Mouse (Mus musculus) heart, postnatal 36 days (tissue): ENCODE data around the gene Pafah1b2. TPM values are rescaled to one million over a fixed set of nuclear protein-coding genes. Genes with fewer than 3 reads are reported as not detected.

Experiments
- DNase-seq, 2 experiments: peaks; one replicate each; pipeline ENCODE4 v3.0.0; 2021 to 2022
- intact Hi-C: fragments of 180-260 bp; cut with DNase I; formaldehyde crosslinking; loops from one replicate; pipeline ENCODE4 v1.15.1; 2025
- total RNA-seq, 2 experiments: library from RNA; stranded (reverse); gene quantifications; 2 replicates each; pipeline ENCODE4 v1.2.3; 2021

The Pafah1b2 gene
- total RNA-seq, 2 experiments from 2014 or later, result 48.1 to 50.0 TPM

DNA sequence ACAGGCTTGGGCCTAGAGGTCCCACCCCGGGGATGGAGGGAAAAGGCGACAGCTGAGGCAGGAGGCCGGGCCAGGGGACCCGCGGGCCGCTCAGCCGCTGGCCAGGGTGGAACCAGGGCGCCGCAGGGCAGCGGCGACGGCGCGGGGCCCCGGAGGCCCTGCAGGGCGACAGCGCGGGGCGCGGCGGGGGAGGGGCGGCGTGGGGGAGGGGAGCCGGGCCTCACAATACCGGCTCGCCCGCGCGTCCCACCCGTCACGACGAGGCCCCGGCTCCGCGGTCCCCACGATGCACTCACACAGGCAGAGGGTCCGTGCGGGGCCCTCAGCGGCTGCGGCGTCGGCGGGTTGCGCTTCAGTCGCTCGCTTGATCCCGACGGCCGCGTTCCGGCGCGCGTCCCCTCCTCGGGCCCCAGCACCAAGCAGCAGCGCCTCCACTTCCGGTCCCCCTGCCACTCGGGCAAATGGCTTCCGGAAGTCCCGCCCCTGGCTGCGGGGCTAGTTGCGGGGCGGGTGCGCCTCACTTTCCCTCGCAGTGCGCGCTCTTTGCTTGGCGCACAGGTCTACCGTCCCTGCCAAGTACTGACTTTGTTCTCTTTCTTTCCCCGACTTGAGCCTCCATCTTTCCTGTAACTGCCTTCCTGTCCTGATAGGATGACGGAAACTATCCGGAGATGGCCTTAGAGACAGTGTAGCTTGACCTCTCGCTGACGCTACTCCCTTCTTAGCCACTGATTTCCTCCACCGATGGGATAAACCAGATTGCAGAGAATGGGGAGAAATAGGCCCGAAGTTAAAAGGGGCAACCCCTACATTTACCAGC, 27.9 kb downstream of the Pafah1b2 start:
- intact Hi-C loops, result loop anchor here (2.0 kb wide), 1 partner anchor 30 kb away; the partner anchor contains the start of gene Sidt2

DNA sequence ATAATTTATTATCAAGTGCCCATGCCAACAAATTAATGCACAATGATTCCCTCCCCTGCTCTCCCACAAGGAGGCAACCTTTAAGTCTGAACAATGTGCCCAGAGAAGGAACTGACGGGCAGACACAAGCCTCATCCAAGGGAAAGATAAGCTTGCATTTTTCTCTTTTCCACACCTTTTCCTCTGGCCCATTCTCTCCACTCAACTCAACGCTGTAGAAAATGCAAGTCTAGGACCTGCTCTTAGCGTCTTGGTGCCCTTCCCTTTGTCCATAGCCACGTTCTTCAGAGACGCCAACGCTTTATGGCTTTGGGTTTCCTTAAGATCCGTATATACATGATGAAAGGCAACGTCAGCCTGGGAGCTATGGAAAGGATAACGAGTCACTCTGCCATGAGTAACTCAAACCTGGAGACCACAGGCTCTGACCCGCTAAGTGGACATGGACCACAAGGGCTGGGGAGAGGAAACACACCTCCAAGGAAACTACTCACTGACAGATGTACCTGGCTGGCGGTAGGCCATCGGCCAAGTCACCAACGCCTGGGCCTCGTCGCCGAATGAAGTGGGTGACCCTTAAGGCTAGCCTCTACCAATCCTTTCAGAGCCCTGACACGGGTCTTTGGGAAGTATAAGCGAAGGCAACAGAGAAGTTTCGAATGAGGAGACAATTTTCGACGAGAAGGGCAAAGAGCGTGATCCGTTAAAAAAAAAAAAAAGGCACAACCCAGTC, 28.6 kb downstream of the Pafah1b2 start:
- intact Hi-C loops, result loop anchor here (2.0 kb wide), 1 partner anchor 29 kb away; the partner anchor contains the start of gene Sidt2
- DNase-seq, result peak in 1 of 2 experiments; percentile 18

More for the DNA sequence above, 27.9 kb downstream of the Pafah1b2 start:
- DNase-seq, result peak; percentile 92 to 93

DNA sequence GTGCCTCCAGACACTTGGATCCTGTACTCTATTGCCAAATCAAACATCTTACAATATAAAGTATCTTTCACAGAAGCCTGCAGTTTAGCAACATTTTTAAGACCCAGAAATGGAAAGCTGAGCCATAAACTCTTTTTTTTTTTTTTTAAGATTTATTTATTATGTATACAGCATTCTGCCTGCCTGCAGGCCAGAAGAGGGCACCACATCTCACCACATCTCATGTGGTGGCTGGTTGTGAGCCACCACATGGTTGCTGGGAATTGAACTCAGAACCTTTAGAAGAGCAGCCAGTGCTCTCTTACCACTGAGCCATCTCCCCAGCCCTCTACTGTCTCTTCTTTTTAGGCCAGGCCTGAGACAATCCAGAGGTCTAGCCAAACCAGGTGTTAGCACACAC, 31.2 kb downstream of the Pafah1b2 start:
- DNase-seq, result no peak
- intact Hi-C loops, result no loop called here

DNA sequence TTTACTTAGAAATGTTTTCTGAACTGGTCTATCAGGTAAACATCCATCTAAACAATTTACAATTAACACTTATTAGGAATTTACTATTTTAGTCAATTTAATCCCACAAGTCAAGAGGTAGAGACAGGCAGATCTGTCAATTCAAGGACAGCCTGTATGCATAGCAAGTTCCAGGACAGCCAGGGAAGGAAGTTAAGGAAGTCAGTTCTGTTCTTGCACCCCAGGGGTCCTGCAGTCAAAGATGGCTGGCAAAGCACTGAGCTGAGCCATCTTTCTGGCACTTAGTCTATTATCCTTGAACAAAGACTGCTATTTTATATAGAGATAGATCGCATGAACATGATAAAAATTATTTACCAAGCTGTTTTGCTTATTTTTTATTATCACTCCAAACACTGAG, 31.9 kb downstream of the Pafah1b2 start:
- intact Hi-C loops, result no loop called here
- DNase-seq, result no peak

DNA sequence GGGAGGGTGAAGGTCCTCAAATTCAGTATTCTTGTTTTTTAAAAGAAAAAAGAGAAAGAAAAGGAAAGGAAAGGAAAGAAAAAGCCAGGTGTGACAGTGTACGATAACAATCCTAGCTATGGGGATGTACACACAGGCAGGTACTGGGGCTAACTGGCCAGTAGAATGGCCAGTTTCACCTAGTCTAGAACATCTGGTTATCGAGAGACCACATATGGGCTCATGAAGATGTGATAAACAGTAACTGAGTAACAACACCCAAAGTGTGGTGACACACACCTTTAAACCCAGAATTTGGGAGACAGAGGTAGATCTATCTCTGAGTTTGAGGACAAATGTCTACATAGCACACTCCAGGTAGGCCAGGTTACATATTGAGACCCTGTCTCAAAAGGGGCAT, 32.7 kb downstream of the Pafah1b2 start:
- intact Hi-C loops, result no loop called here
- DNase-seq, result no peak

DNA sequence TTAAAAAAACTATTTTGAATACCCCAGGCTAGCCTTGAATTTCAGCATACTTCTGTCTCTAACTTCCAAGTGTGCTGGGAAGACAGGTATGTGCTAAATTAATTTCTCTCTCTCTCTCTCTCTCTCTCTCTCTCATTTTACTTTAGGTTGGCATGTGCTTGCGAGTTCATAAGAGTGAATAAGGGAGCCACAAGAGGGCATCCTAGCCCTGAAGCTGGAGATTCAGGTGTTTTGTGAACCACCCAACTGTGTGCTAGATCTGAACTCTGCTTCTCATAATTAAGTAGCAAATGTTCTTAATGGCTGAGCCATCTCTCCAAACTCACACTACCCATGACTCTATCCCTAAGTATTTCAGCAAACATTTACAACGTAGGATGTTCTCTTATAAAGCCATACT, 35.6 kb downstream of the Pafah1b2 start:
- no peak for DNase-seq
- intact Hi-C loops, result no loop called here

DNA sequence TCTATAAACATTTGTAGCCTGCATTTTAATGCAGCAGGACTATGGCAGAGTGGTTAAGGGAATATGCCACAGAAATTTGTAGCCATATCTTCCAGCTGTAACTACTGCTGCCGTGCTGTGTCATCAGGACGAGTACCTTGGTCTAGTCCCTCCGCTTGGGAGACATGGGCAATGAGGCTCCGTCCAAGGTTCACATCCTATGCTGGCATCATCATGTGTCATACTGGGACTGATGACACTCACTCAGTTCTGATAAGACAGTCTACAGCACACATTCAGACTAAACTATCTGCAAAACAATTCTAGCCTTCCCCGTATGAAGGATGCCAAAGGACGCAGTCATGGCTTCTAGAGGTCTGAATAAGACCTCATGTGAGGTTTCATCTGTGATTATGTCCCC, 48.9 kb downstream of the Pafah1b2 start:
- intact Hi-C loops, result no loop called here
- no peak for DNase-seq

- no peak for DNase-seq
- intact Hi-C loops, result no loop called here
Measured at GRCm38 (mm10) chr9:45961855-45962254, 50.6 kb downstream of the Pafah1b2 start.

DNA sequence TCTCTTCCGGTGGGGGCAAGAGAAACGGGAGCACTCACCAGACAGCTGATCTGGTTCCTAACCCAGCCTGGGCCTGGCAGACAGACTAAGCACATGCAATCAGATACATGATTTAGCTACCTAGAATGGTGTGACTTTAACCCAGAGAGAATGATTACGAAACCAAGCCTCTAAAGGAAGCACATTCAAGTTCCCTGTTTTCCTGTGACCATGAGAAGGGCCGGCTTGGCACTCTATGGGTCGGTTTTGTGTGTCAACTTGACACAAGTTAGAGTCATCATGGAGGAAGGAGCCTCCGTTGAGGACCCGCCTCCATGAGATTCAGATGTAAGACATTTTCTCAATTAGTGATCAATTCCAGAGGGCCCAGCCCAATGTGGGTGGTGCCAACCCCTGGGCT, 52.8 kb downstream of the Pafah1b2 start:
- intact Hi-C loops, result no loop called here
- no peak for DNase-seq

- intact Hi-C loops, result no loop called here
- no peak for DNase-seq
Measured at GRCm38 (mm10) chr9:45958851-45959250, 53.6 kb downstream of the Pafah1b2 start.

- DNase-seq, result no peak
- intact Hi-C loops, result no loop called here
Measured at GRCm38 (mm10) chr9:45958023-45958670, 54.3 kb downstream of the Pafah1b2 start.

- intact Hi-C loops, result loop anchor here (1.0 to 2.0 kb wide), 2 partner anchors 29 to 48 kb away; no protein-coding TSS in a partner anchor
- peak; percentile 90 to 92 for DNase-seq
Measured at GRCm38 (mm10) chr9:45955107-45955963, 57.2 kb downstream of the Pafah1b2 start, which contains the start of gene Sidt2. Gene Sidt2, minus strand, starts transcription at chr9:45955258.

DNA sequence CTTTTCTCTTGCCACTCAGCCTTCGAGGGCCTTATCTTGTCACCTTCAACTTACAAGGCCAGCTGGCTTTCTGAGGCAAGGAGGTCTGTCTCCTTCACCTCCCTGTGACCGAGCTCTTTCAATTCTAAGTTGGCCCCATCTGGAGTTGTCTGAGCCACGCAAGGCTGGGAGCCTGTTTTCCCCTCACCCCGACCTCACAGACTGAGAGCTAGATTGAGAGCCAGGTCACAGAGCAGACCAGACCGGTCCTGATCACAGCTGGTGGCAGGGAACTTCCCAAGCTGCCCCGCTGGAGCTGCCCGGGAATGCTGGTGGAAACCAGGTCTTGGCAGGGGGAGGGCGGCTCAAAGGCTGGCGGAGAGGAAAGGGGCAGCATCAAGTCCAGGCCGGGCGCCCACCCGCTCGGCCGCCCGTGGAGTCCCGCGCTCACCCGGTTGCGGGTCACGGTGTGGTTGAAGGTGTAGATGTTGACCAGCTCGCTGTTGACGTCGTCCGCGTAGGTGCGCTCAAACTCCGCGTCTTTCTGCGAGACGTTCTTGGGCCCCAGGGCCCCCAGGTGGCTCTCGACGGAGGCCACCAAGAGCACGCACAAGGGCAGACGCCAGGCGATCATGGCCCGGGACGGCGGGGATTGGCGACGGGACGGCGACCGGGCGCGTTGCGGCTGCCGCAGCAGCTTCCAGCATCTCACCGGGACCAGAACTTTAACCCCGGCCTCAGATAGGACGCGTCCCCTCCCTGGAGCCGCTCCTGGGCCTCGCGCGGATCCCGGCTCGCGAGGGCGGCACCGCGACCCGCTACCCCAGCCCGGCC, 58.0 kb downstream of the Pafah1b2 start:
- intact Hi-C loops, result loop anchor here (1.0 to 2.0 kb wide), 2 partner anchors 30 to 47 kb away; no protein-coding TSS in a partner anchor
- peak in 1 of 2 experiments; percentile 56 for DNase-seq

- DNase-seq, result no peak
- intact Hi-C loops, result loop anchor here (2.0 kb wide), 1 partner anchor 31 kb away; no protein-coding TSS in a partner anchor
Measured at GRCm38 (mm10) chr9:45953511-45954293, 58.8 kb downstream of the Pafah1b2 start.

- no peak for DNase-seq
- intact Hi-C loops, result no loop called here
Measured at GRCm38 (mm10) chr9:45952890-45953289, 59.6 kb downstream of the Pafah1b2 start.

DNA sequence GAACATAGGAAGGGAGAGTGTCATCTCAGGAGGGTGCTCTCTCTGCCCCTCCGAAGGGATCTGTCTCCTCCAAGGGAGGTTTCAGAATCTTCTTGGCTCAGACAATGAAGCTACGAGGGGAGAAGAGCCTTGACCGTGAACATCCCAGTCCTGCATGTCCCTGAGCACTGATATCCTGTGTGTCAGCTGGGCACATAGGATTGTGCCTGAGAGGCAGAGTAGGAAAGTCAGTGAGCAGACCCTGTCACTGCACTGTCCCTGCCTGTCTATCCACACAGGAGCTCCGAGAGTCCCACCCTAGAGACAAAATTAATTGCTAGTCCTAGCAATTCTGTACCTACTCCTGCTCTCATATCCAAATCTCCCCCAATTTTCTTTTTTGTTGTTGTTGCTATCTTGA, 60.4 kb downstream of the Pafah1b2 start:
- intact Hi-C loops, result no loop called here

GRCm38 (mm10) chr9:45946872-45947183, 65.7 kb downstream of the Pafah1b2 start:
- intact Hi-C loops, result no loop called here
- DNase-seq, result no peak

More for the DNA sequence above, 60.4 kb downstream of the Pafah1b2 start:
- no peak for DNase-seq

DNA sequence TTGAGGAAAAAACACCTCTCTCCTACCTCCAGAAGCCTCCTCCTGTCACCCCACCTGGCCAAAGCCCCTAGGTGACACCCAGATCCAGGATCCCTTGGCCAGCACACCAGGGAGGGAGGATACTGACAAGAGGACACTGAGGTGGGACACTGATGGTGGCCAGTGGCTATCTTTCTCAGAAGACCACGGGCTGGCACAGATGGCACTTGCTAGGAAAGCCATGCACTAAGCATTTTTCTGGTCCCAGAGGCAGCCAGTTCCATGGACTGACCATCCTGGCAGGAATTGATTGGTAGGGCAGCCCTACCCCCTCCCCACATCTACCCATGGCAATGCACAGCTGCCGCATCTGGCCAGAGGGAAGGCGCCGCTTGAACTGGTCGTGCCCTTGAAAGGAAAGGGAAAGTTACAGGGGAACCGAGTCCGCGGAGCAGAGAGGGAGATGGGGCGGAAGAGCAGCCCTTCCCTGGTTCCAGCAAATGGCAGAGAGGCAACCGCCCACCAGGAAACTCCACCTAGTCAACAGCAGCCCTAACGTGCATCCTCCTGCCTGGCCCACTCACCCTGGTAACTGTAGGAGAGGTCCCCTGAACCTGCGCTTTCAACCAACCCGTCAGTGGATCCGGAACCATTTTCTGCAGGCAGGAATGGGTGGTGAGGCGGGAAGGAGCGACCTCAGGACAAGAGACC, 66.2 kb downstream of the Pafah1b2 start:
- intact Hi-C loops, result no loop called here
- no peak for DNase-seq
